Mouse (Mus musculus): Measurements from ENCODE around the gene Ypel2.

Ypel2 gene

GRCm38 (mm10) chr11:86961510-86962303 is 31.8 kb downstream of the Ypel2 start:
- no peak for DNase-seq (ENCODE audit: low read depth, low spot score)

GRCm38 (mm10) chr11:86960331-86960730 is 33.2 kb downstream of the Ypel2 start:
- no peak for DNase-seq (ENCODE audit: low read depth, low spot score)

GRCm38 (mm10) chr11:86958721-86959675 is 34.5 kb downstream of the Ypel2 start:
- DNase-seq (ENCODE audit: low read depth, low spot score): no peak

DNA sequence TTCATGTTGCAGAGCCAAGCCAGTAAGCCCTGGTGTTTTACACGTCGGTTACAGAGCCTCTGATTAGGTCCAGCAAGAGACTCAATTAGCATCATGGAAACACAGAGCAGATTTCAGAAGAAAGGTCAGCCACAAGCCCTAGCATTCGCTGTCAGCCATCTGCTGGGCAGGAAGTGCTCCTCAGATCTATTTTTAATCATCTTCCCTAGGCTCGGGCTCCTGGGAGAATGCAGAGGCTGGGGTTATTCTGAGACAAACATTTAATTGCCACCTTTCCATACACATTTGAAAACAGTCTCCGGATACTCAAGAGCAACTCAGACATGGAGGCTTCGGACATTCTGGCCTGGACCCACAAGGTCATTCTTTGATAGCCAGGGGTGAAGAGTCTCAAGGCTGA is 35.3 kb downstream of the Ypel2 start:
- no peak for DNase-seq (ENCODE audit: low read depth, low spot score)

DNA sequence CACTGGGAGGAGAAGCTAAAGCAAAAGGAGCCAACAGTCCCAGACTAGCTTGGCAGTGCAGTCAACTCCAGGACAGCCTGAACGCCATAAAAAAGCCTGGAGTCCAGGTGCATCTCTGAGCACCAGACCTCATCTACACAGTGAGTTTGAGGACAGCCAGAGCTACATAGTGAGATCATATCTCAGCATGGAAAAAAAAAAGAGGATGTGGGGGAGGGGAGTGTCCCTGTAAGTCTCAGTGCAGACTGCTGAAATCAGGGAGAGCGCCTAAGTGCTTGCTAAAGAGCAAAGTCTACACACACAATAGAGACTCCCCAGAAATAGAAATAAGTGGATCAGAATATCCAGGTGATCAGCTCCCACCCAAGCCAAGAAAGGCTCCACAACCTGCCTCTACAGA is 37.1 kb downstream of the Ypel2 start:
- DNase-seq (ENCODE audit: low read depth, low spot score): no peak

- no peak for DNase-seq (ENCODE audit: low read depth, low spot score)
Measured at GRCm38 (mm10) chr11:86954616-86955270, 38.8 kb downstream of the Ypel2 start.

GRCm38 (mm10) chr11:86953096-86953495 is 40.4 kb downstream of the Ypel2 start:
- DNase-seq (ENCODE audit: low read depth, low spot score): no peak

- DNase-seq (ENCODE audit: low read depth, low spot score): no peak
Measured at GRCm38 (mm10) chr11:86952659-86953058, 40.8 kb downstream of the Ypel2 start.

DNA sequence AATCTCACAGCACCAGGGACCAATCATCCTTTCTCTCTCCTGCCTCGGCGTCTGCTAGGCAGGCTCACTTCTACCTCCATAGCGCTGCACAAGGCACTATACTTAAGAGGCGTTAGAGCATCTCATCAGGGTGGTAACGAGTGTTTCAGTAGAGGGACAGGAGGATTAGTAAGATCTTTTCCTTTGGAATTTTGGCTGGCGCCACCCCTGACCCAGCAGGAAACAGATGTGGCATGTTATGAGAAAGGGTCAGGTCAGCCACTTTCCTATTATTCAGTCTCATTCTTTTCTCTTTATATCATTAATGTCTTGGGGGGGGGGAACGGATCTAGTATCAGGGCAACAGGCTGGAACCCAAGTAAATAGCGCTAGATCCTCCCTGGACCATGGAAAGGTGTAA is 41.8 kb downstream of the Ypel2 start:
- no peak for DNase-seq (ENCODE audit: low read depth, low spot score)

DNA sequence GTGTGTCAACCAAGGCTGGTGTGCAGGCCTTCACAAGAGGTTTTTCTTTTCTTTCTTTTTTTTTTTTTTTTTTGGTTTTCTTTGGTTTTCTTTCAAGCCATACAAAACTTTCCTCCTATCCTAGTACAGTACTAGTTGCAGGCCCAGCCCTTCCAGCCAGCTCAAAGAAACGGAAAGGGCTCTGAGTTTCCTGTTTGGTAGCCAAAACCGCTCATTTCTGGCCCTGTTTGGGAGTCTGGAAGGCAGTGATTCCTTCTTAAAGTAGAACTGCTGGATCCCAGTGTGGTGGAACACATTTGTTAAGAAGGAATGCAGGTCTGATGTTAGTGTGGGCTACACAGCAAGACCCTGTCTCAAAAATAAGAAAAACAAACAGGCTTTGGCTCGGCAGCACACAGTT is 43.0 kb downstream of the Ypel2 start:
- DNase-seq (ENCODE audit: low read depth, low spot score): no peak

- DNase-seq (ENCODE audit: low read depth, low spot score): no peak
Measured at GRCm38 (mm10) chr11:86949951-86950441, 43.5 kb downstream of the Ypel2 start.

DNA sequence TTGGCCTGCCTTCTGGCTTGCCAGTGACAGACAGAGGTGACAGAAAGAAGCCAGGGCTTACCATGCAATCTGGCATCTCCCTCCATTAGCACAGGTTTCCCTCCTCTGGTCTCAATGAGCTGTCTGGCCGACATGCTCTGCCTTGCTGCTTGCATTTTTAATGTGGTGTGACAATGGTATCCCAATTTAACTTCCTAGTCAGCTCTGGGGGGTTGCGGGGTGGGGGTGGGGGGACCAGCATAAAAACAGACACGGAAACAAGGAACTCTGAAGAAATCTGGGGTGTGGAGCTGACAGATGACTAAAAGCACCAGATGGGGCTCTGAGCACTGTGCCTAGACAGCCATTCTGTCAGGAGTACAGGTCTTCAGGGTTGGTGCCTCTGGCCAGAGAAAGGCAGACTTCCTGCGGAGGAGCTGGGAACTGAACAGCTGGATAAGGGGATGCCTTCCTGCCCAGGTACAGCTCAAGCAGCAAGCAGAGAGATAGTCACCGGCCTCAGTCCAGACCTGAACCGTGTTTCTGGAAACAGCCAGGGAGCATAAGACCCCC is 46.8 kb downstream of the Ypel2 start:
- no peak for DNase-seq (ENCODE audit: low read depth, low spot score)

- no peak for DNase-seq (ENCODE audit: low read depth, low spot score)
Measured at GRCm38 (mm10) chr11:86945933-86946332, 47.6 kb downstream of the Ypel2 start.

DNA sequence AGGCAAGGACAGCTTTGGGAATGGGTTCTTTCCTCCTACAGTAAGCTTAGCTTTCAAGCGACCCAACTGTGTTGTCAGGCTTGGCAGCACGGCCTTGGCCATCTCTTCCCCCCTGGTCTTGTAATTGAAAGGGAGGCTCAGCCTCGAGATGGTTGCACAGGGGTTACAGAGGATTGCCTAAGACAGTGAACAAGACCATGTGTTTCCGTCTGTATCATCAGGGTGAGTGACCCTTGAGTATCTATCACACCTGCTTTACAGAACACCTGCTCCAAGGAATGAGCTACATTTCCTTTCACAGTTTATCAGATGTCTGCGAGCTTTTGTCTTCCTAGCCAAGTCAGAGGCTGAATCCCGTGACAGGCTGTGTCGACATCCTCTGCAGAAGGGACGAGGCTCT is 48.4 kb downstream of the Ypel2 start:
- no peak for DNase-seq (ENCODE audit: low read depth, low spot score)

DNA sequence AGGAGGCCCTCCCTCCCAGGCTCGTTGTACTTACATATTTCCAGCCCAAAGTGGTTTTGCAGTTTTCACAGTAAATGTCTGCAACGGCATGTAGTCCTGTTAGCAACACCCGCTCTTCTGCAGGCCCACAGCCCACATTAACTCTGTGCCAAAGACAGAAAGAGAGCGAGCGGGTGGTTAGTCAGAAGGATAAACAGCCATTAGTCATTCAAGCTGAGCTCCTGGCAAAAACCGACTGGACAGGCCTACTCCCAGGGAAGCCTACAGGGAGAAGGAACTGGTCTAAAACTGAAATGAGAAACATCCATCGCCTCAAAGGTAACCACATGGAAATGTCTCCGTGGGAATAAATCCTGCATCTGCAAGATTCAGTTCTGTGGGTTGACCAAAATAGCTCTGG is 49.0 kb downstream of the Ypel2 start:
- DNase-seq (ENCODE audit: low read depth, low spot score): no peak

DNA sequence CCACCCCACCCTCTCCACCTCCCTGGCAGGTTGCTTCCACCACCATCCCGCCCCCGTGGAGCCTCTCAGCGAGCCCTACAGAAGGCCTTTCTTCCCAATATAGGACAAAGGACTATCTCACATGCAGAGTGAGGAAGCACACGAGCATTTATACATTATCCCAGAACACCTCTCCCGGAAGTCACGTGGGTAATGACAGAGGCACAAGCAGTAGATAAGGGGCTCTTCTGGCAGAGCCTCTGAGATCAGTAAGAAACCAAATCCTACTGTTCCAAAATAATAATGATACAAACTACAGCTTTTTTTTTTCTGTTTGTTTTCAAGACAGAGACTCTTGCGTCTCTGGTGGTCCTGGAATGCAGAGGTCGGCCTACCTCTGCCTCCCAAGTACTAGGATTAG is 51.6 kb downstream of the Ypel2 start:
- DNase-seq (ENCODE audit: low read depth, low spot score): no peak

GRCm38 (mm10) chr11:86939503-86939902 is 54.0 kb downstream of the Ypel2 start:
- DNase-seq (ENCODE audit: low read depth, low spot score): no peak

- no peak for DNase-seq (ENCODE audit: low read depth, low spot score)
Measured at GRCm38 (mm10) chr11:86938551-86938950, 55.0 kb downstream of the Ypel2 start.

DNA sequence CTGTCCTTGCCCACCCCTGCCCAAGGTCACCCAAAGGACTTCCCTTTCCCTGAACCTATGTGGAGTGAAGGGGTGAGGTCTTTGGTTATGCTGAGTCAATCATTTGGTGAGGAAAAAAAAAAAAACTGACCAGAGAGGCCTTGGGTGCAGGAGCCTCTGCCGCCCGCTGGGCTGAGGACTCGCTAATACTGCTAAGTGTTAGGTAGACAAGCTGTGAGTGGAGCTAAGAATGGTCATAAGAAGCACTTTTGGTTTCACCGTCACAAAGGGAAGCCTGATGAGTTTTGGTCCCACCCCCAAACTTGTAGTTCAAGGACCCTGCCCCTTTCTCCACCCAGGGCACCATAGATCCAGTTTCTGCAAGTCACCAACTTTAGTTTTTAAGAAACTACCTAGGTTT is 55.4 kb downstream of the Ypel2 start:
- no peak for DNase-seq (ENCODE audit: low read depth, low spot score)

GRCm38 (mm10) chr11:86936938-86937337 is 56.6 kb downstream of the Ypel2 start:
- DNase-seq (ENCODE audit: low read depth, low spot score): no peak

- DNase-seq (ENCODE audit: low read depth, low spot score): no peak
Measured at GRCm38 (mm10) chr11:86934895-86935294, 58.6 kb downstream of the Ypel2 start.

- DNase-seq (ENCODE audit: low read depth, low spot score): no peak
Measured at GRCm38 (mm10) chr11:86932201-86932600, 61.3 kb downstream of the Ypel2 start.
